Mouse (Mus musculus) midbrain, postnatal 0 days (tissue): ENCODE results near the gene Sept9. TPM values are rescaled to one million over a fixed set of nuclear protein-coding genes. Genes with fewer than 3 reads are reported as not detected.
A peak's percentile ranks its signal among the peaks of the same experiment; 100 is the strongest.

ENCODE experiments used
- ATAC-seq: fragments of 200-750 bp; cut with Nextera tagmentation; 2 replicates; pipeline ENCODE4 v1.8.0; 2017; ENCODE audit warnings: moderate number of reproducible peaks, mild to moderate bottlenecking, moderate TSS enrichment, moderate library complexity; ENCODE audit not compliant: low FRiP score
- DNase-seq: peaks from one replicate; pipeline ENCODE4 v3.0.0-alpha.2; 2015; ENCODE audit warnings: low spot score
- H3K27ac ChIP-seq: fragments of 300-500 bp; sonication (generic); 2 replicates; pipeline ENCODE4 v1.5.1; 2014; ENCODE audit warnings: low read depth, mild to moderate bottlenecking, low read length, mixed read lengths
- H3K27me3 ChIP-seq: fragments of 300-500 bp; sonication (generic); 2 replicates; pipeline ENCODE4 v1.6.1; 2014; ENCODE audit warnings: low read length, control low read depth, mixed read lengths; ENCODE audit not compliant: insufficient read depth
- H3K36me3 ChIP-seq: fragments of 300-500 bp; sonication (generic); 2 replicates; pipeline ENCODE4 v1.6.1; 2014; ENCODE audit warnings: low read length, control low read depth, mixed read lengths; ENCODE audit not compliant: insufficient read depth
- H3K4me1 ChIP-seq: fragments of 300-500 bp; sonication (generic); 2 replicates; pipeline ENCODE4 v1.6.1; 2014; ENCODE audit warnings: mild to moderate bottlenecking, control low read depth, antibody characterized with exemption, low read length, mixed read lengths; ENCODE audit not compliant: insufficient read depth
- H3K4me2 ChIP-seq: fragments of 300-500 bp; sonication (generic); 2 replicates; pipeline ENCODE4 v1.6.1; 2014; ENCODE audit warnings: low read depth, mild to moderate bottlenecking, low read length, mixed read lengths; ENCODE audit not compliant: poor library complexity, severe bottlenecking
- H3K4me3 ChIP-seq: fragments of 300-500 bp; sonication (generic); 2 replicates; pipeline ENCODE4 v1.5.1; 2014; ENCODE audit warnings: low read depth, mild to moderate bottlenecking, low read length, moderate library complexity
- H3K9ac ChIP-seq: fragments of 300-500 bp; sonication (generic); replicated peaks from 2 replicates; pipeline ENCODE4 v1.6.1; 2014; ENCODE audit warnings: mild to moderate bottlenecking, low read length, moderate library complexity, mixed read lengths; ENCODE audit not compliant: poor library complexity, severe bottlenecking
- H3K9me3 ChIP-seq: fragments of 300-500 bp; sonication (generic); 2 replicates; pipeline ENCODE4 v1.6.1; 2016; ENCODE audit warnings: low read length, control low read depth
- CTCF ChIP-seq: IDR thresholded peaks from 2 replicates; pipeline ENCODE4 v1.5.1; 2016; ENCODE audit warnings: antibody characterized with exemption, mild to moderate bottlenecking
- WGBS: fragments of 180-500 bp; shearing (Covaris S2); extraction: QIAGEN DNeasy Blood & Tissue Kit; methylation state at CpG from one replicate; pipeline ENCODE4 v1.1.7; 2014; 5-methylcytosine and 5-hydroxymethylcytosine counted together
- polyA plus RNA-seq: library from polyadenylated mRNA; unstranded; fragments of >200 nt; fragmentation: Nextera tagmentation; extraction: Ambion mirVana; gene quantifications from 2 replicates; pipeline ENCODE4 v1.2.1, GENCODE M21; 2015
- total RNA-seq: library from RNA; depleted of rRNA; stranded (reverse); fragments of >200 nt; gene quantifications from 2 replicates; pipeline ENCODE4 v1.2.3, GENCODE M21; 2014

The Sept9 gene
- total and polyA plus RNA-seq, 2 experiments from 2014 or later = 95.3 to 105 TPM

- no peak for ATAC-seq
These were observed 111.8 kb downstream of the Sept9 start for GRCm38 (mm10) chr11:117311127-117311800.

GRCm38 (mm10) chr11:117312028-117312901 is 112.8 kb downstream of the Sept9 start:
- H3K4me3 ChIP-seq = no peak overlapping the region
- H3K9me3 ChIP-seq = no peaks in the 10 kb centered on the region
- 72% methylated on average over 23 of the region's 23 CpGs for WGBS
- ATAC-seq (no peak), DNase-seq (no peak)
- no peak for TF ChIP-seq CTCF
- H3K36me3 ChIP-seq = no peaks in the 10 kb centered on the region
- H3K27ac ChIP-seq = 0 out of 2 replicates have a peak overlapping the region, but pooled peaks have one; percentile 18
- peaks cover 7% of the 10 kb centered on the region; the same call in 1 of the 2 replicates for H3K4me1 ChIP-seq
- no peaks in the 10 kb centered on the region for H3K27me3 ChIP-seq
- H3K4me2 ChIP-seq = no peak overlapping the region
- no peak overlapping the region for H3K9ac ChIP-seq

More at GRCm38 (mm10) chr11:117311127-117311800, 111.8 kb downstream of the Sept9 start:
- Histone ChIP-seq H3K27me3 (no peaks in the 10 kb centered on the region), H3K36me3 (no peaks in the 10 kb centered on the region), H3K27ac (0 out of 2 replicates have a peak overlapping the region, but pooled peaks have one; percentile 26), H3K4me2 (no peak overlapping the region), H3K9me3 (no peaks in the 10 kb centered on the region), H3K9ac (no peak overlapping the region), H3K4me1 (0 out of 2 replicates have a peak, but pooled peaks cover 5% of the 10 kb centered on the region), H3K4me3 (no peak overlapping the region)
- no peak for TF ChIP-seq CTCF
- 61% methylated on average over 15 of the region's 15 CpGs for WGBS
- DNase-seq = no peak

- no peaks in the 10 kb centered on the region for H3K27me3 ChIP-seq
- H3K4me3 ChIP-seq = no peak overlapping the region
- no peaks in the 10 kb centered on the region for H3K9me3 ChIP-seq
- H3K27ac ChIP-seq = 0 out of 2 replicates have a peak overlapping the region, but pooled peaks have one; percentile 18
- DNase-seq (no peak), ATAC-seq (no peak)
- no peak overlapping the region for H3K4me2 ChIP-seq
- H3K36me3 ChIP-seq = no peaks in the 10 kb centered on the region
- H3K4me1 ChIP-seq = peaks cover 8% of the 10 kb centered on the region; the same call in 1 of the 2 replicates
- no peak overlapping the region for H3K9ac ChIP-seq
- TF ChIP-seq CTCF = peak; percentile 66
- WGBS = 50% methylated on average over 8 of the region's 8 CpGs
These were observed 113.5 kb downstream of the Sept9 start for GRCm38 (mm10) chr11:117312936-117313335.

- H3K27me3 ChIP-seq = no peaks in the 10 kb centered on the region
- peaks cover 8% of the 10 kb centered on the region; the same call in 1 of the 2 replicates for H3K4me1 ChIP-seq
- H3K4me2 ChIP-seq = no peak overlapping the region
- no peak overlapping the region for H3K27ac ChIP-seq
- H3K36me3 ChIP-seq = no peaks in the 10 kb centered on the region
- ATAC-seq (no peak), DNase-seq (no peak)
- no peaks in the 10 kb centered on the region for H3K9me3 ChIP-seq
- TF ChIP-seq CTCF = no peak
- no peak overlapping the region for H3K4me3 ChIP-seq
- no peak overlapping the region for H3K9ac ChIP-seq
- WGBS = 84% methylated on average over 7 of the region's 7 CpGs
These were observed 114.0 kb downstream of the Sept9 start for GRCm38 (mm10) chr11:117313446-117313845.

DNA sequence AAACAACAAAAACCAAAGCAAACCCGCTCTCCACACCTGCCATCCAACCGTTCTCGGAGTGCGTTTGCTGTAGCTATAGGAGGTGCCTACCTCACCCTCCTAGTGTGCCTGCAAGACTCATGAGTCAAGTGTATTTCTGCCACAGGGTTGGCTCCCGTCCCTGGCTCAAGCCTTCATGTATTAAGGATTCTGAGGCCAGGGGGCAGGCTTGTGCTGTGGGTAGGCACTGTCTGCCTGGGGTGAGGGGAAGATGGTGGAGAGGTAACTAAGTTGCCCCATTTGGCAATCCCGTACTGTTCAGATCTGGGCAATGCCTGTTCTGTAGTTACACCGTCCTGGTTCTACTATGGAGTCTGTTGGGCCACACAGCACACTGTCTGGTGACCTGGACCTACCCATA is 114.6 kb downstream of the Sept9 start:
- Histone ChIP-seq H3K27ac (no peak overlapping the region), H3K27me3 (no peaks in the 10 kb centered on the region), H3K4me2 (no peak overlapping the region), H3K9me3 (no peaks in the 10 kb centered on the region), H3K4me1 (peaks cover 8% of the 10 kb centered on the region; the same call in 1 of the 2 replicates), H3K4me3 (no peak overlapping the region), H3K36me3 (no peaks in the 10 kb centered on the region), H3K9ac (no peak overlapping the region)
- 87% methylated on average over 7 of the region's 7 CpGs for WGBS
- peak; percentile 43 for TF ChIP-seq CTCF
- DNase-seq = no peak
- no peak for ATAC-seq
